8 mouse cellular contexts compared by ENCODE assay signal in the genomic region with DNA sequence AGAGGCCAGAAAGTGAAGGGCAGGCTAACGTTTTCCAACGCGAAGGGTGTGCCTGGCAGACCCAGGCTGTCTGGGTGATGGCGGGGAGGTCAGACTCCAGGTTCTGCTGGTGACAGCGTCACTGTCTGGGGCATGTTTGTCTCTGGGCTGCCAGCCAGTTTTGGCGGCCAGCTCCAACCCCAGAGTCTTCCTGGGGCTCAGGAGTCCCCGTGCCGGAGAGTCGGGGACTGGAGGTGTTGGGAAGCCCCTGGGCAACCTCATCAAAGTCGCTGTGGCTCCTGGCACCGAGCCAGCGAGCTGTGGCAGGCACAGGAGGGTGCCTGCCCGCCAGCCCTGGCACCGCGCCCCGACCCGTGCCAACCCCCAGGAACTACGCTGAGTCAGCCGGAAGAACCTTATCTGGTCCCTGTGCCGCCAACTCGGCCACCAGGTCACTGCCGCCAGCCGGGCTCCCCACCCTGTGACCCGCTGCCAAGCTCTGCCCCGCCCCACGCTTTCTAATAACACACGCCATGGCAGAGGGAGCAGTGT. TPM values are rescaled to one million over a fixed set of nuclear protein-coding genes. Genes with fewer than 3 reads are reported as not detected.
DNase-seq lines count a peak whose midpoint lies in the region; ATAC-seq lines count a peak whose summit lies in the region.

No protein-coding gene starts in this region.

- H3K27ac ChIP-seq in heart, embryonic 12.5 days (ENCODE audit: poor library complexity, severe bottlenecking): peak overlapping the region; percentile 73
- H3K27ac ChIP-seq in stomach, embryonic 16.5 days (ENCODE audit: low read length): peak overlapping the region; percentile 53

- peak; percentile 59 for DNase-seq in right cerebral cortex, postnatal 14 days
- DNase-seq in right cerebral cortex, postnatal 4 days: no peak
- DNase-seq in cerebellum, postnatal 10 days: peak; percentile 84 to 86
- peak; percentile 86 for DNase-seq in kidney, postnatal 10 days
- DNase-seq in right cerebral cortex, postnatal 36 days (ENCODE audit: low spot score in 2 of 2): no peak

- H3K4me2 ChIP-seq in heart, embryonic 12.5 days: peak overlapping the region; percentile 43
- H3K4me2 ChIP-seq in stomach, embryonic 16.5 days (ENCODE audit: low read depth, low read length): 0 out of 2 replicates have a peak overlapping the region, but pooled peaks have one; percentile 0

- peak; percentile 58 for ATAC-seq in heart, embryonic 12.5 days (ENCODE audit: insufficient number of reproducible peaks, low FRiP score)
- ATAC-seq in stomach, embryonic 16.5 days (ENCODE audit: insufficient read depth, low FRiP score): peak; percentile 54

- peaks cover 91% of the 10 kb centered on the region for H3K4me1 ChIP-seq in heart, embryonic 12.5 days (replicated peaks)
- peaks cover 100% of the 10 kb centered on the region for H3K4me1 ChIP-seq in megakaryocyte, embryonic 14.5 days
- peaks cover 55% of the 10 kb centered on the region for H3K4me1 ChIP-seq in stomach, embryonic 16.5 days (ENCODE audit: control insufficient read depth, insufficient read depth, low read length)

- peak overlapping the region; percentile 13; the same call in 1 of the 2 replicates for H3K9ac ChIP-seq in heart, embryonic 12.5 days
- H3K9ac ChIP-seq in stomach, embryonic 16.5 days (ENCODE audit: low read length): 0 out of 2 replicates have a peak overlapping the region, but pooled peaks have one; percentile 0

- H3K27me3 ChIP-seq in heart, embryonic 12.5 days (replicated peaks): no peaks in the 10 kb centered on the region
- H3K27me3 ChIP-seq in megakaryocyte, embryonic 14.5 days (replicated peaks): no peaks in the 10 kb centered on the region
- H3K27me3 ChIP-seq in stomach, embryonic 16.5 days (ENCODE audit: control insufficient read depth, insufficient read depth, low read length): no peaks in the 10 kb centered on the region

- 49% methylated on average over 27 of the region's 27 CpGs for WGBS in heart, embryonic 12.5 days
- 51% methylated on average over 27 of the region's 27 CpGs for WGBS in stomach, embryonic 16.5 days

- peak overlapping the region; percentile 5; the same call in 1 of the 2 replicates for H3K4me3 ChIP-seq in heart, embryonic 12.5 days
- peak overlapping the region; percentile 89 for H3K4me3 ChIP-seq in megakaryocyte, embryonic 14.5 days (replicated peaks)
- H3K4me3 ChIP-seq in stomach, embryonic 16.5 days (replicated peaks; ENCODE audit: low read length): no peak overlapping the region

- peaks cover 55% of the 10 kb centered on the region for H3K36me3 ChIP-seq in heart, embryonic 12.5 days
- H3K36me3 ChIP-seq in megakaryocyte, embryonic 14.5 days (replicated peaks; ENCODE audit: low read length): peaks cover 99% of the 10 kb centered on the region
- peaks cover 3% of the 10 kb centered on the region; the same call in 1 of the 2 replicates for H3K36me3 ChIP-seq in stomach, embryonic 16.5 days (ENCODE audit: control insufficient read depth, insufficient read depth, low read length)

- H3K9me3 ChIP-seq in heart, embryonic 12.5 days (replicated peaks): no peaks in the 10 kb centered on the region
- no peaks in the 10 kb centered on the region for H3K9me3 ChIP-seq in megakaryocyte, embryonic 14.5 days
- no peaks in the 10 kb centered on the region for H3K9me3 ChIP-seq in stomach, embryonic 16.5 days (replicated peaks; ENCODE audit: control insufficient read depth, low read length)

RNA-seq across cellular contexts. Expression of a gene that starts 10.1 kb away (rescaled TPM):
- polyA plus RNA-seq in heart, embryonic 12.5 days (2016; fragmentation: Nextera tagmentation; extraction: Ambion mirVana): 6.3 and 8.3 TPM in 2 replicates
- polyA plus RNA-seq in megakaryocyte, embryonic 14.5 days (2012; ENCODE audit: insufficient read depth, low replicate concordance): 89.7 and 142 TPM in 2 replicates
- 4.9 and 5.2 TPM in 2 replicates for polyA plus RNA-seq in stomach, embryonic 16.5 days (2015; fragmentation: Nextera tagmentation; extraction: Ambion mirVana)

RNA-seq across cellular contexts. Expression of a gene that starts 16.0 kb away (rescaled TPM):
- polyA plus RNA-seq in heart, embryonic 12.5 days (2016; fragmentation: Nextera tagmentation; extraction: Ambion mirVana): 92.8 and 97.3 TPM in 2 replicates
- polyA plus RNA-seq in megakaryocyte, embryonic 14.5 days (2012; ENCODE audit: insufficient read depth, low replicate concordance): 418 and 597 TPM in 2 replicates
- polyA plus RNA-seq in stomach, embryonic 16.5 days (2015; fragmentation: Nextera tagmentation; extraction: Ambion mirVana): 160 and 176 TPM in 2 replicates

RNA-seq across cellular contexts. Expression of a gene that starts 20.2 kb away (rescaled TPM):
- polyA plus RNA-seq in heart, embryonic 12.5 days (2016; fragmentation: Nextera tagmentation; extraction: Ambion mirVana): 0.45 and 0.55 TPM in 2 replicates
- polyA plus RNA-seq in megakaryocyte, embryonic 14.5 days (2012; ENCODE audit: insufficient read depth, low replicate concordance): 2.7 and 4.5 TPM in 2 replicates
- 0.89 and 0.97 TPM in 2 replicates for polyA plus RNA-seq in stomach, embryonic 16.5 days (2015; fragmentation: Nextera tagmentation; extraction: Ambion mirVana)

RNA-seq across cellular contexts. Expression of a gene that starts 23.0 kb away (rescaled TPM):
- 78.8 and 89.6 TPM in 2 replicates for polyA plus RNA-seq in heart, embryonic 12.5 days (2016; fragmentation: Nextera tagmentation; extraction: Ambion mirVana)
- polyA plus RNA-seq in megakaryocyte, embryonic 14.5 days (2012; ENCODE audit: insufficient read depth, low replicate concordance): 22.2 and 23.8 TPM in 2 replicates
- polyA plus RNA-seq in stomach, embryonic 16.5 days (2015; fragmentation: Nextera tagmentation; extraction: Ambion mirVana): 76.7 and 86.9 TPM in 2 replicates

RNA-seq across cellular contexts. Expression of a gene that starts 26.3 kb away (rescaled TPM):
- 16.8 and 19.3 TPM in 2 replicates for polyA plus RNA-seq in heart, embryonic 12.5 days (2016; fragmentation: Nextera tagmentation; extraction: Ambion mirVana)
- polyA plus RNA-seq in megakaryocyte, embryonic 14.5 days (2012; ENCODE audit: insufficient read depth, low replicate concordance): not detected in 2 replicates
- 4.1 TPM in 1 of 2 replicates, not detected in the other for polyA plus RNA-seq in stomach, embryonic 16.5 days (2015; fragmentation: Nextera tagmentation; extraction: Ambion mirVana)

Comparison
In these comparisons a context has a peak if more than half of its experiments do, and no peak if none do; other contexts are left out.
1. DNase-seq: peak in right cerebral cortex, postnatal 14 days (single experiment), cerebellum, postnatal 10 days (2 of 2) and kidney, postnatal 10 days (single experiment); none in right cerebral cortex, postnatal 4 days (single experiment) and right cerebral cortex, postnatal 36 days (0 of 2).